Mouse (Mus musculus): ENCODE results near the gene Fam98a.

DNA sequence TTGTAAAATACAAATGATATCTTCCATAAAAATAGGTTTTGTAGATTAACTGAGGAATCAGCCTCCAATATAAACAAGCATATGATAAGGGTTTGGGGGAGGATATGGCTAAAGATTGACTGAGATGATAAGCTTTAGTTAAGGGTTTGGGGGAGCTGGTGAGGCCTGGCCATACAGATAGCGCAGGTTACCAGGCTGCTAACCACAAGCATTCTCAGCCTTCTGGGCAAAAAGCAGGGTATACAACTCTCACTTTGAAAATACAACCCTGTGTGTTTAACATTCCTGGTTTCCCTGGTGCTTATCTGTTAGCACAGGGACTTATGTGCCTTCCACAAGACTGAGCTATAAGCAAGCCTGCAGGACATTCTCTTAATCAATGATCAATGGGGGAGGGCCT is 31.0 kb upstream of the Fam98a start:
- TF ChIP-seq CTCF (IDR thresholded peaks at IDR 0.05; ENCODE audit: control insufficient read depth, insufficient read depth, insufficient read length): no peak
- no peak for TF ChIP-seq USF1 (IDR thresholded peaks at IDR 0.05; ENCODE audit: low read depth)
- no peak for TF ChIP-seq CEBPB (IDR thresholded peaks at IDR 0.05; ENCODE audit: low read depth)
- no peak for TF ChIP-seq MYOD1 (IDR thresholded peaks at IDR 0.05; ENCODE audit: control insufficient read depth, insufficient read length, low read depth)
- no peak for TF ChIP-seq MAX (IDR thresholded peaks at IDR 0.05)
- TF ChIP-seq MYOG (IDR thresholded peaks at IDR 0.05; ENCODE audit: control insufficient read depth, extremely low read depth, insufficient read length): no peak
- TF ChIP-seq FOSL1 (IDR thresholded peaks at IDR 0.05; ENCODE audit: insufficient read depth, low read length, poor library complexity, severe bottlenecking): no peak
